Mouse (Mus musculus) G1E-ER4 (cell line): ENCODE results near the gene Atrnl1. TPM values are rescaled to one million over a fixed set of nuclear protein-coding genes. Genes with fewer than 3 reads are reported as not detected.

ENCODE experiments used
- GATA1 ChIP-seq: IDR thresholded peaks from one replicate; pipeline ENCODE4 v1.8.0; 2012; ENCODE audit warnings: low read length, inconsistent platforms
- polyA plus RNA-seq: library from polyadenylated mRNA; stranded (reverse); fragments of >175 nt; gene quantifications from 2 replicates; pipeline ENCODE4 v1.2.3, GENCODE M21; 2012

Gene Atrnl1
- polyA plus RNA-seq, 1 experiment = 0.65 TPM

DNA sequence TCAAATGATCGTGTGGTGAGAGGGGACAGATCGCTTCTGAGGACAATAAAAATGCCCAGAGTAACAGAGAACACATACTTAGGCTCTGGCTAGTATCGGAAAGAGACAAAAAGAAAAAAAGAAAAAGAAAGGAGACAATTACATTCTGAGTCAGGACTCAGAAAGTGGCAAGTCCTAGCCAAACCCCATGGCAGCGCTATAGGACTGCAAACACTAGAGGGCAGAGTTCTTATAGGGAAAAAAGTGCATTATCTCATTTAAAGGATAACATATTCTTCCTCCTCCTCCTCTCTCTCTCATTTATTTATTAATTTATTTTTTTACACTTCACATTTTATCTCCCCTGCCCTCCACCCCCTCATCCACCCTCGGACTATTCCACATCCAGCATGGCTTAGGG is 461.6 kb downstream of the Atrnl1 start:
- no peak for TF ChIP-seq GATA1

DNA sequence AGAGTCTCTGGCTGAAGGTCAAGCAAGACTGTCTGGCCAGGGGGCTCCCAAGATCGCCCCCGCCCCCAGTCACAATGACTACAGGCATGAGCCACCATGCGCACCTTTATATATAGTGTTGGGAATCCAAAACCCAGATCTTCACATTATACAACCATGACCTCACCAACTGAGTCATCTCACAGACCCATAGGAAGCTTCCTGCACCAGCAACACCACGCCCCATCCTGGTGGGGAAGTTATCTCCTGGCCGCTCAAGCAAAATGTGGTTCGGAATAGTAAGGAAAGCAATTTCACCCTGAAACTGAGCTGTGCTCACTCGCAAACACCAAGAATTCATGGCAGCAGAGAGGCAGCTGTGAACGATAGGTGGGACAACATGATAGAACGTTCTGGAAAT is 462.0 kb downstream of the Atrnl1 start:
- no peak for TF ChIP-seq GATA1

DNA sequence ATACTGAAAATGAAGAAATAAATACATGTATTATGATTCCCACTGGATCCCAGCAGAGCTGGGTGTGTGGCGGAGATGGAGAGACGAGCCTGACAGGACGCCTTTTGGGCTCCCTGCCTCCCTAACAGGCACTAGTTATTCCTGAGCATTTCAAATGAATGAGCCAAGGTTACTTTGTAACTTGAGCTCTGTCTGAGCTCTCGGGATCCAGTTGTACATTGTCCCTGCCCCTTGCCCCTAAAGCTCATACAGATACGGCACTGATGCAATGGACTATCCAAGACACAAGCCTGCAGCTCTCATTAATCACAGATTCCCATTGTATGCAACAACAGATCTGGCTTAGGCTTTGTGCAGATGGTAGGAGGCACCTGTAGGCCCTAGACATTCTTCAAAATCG is 464.4 kb downstream of the Atrnl1 start:
- TF ChIP-seq GATA1 = no peak

DNA sequence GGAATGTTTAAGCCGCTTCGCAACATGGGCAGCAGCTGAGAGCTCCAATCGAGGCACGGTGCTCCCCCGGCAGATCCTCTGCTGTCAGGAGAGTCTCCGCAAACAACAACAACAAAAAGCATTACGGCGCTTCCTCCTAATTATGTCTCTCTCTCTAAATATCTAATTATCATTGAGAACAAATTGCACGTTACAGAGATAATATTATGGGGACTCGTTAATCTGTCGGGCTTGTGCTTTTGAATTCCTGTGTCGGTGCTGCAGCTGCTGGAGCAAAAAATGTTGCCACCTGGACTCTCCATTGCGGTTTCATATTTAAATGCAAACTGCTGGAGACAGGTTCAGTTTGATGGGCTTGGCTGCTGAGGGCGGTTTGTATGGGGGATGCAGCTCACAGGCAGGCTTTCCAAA is 466.1 kb downstream of the Atrnl1 start:
- TF ChIP-seq GATA1 = no peak

DNA sequence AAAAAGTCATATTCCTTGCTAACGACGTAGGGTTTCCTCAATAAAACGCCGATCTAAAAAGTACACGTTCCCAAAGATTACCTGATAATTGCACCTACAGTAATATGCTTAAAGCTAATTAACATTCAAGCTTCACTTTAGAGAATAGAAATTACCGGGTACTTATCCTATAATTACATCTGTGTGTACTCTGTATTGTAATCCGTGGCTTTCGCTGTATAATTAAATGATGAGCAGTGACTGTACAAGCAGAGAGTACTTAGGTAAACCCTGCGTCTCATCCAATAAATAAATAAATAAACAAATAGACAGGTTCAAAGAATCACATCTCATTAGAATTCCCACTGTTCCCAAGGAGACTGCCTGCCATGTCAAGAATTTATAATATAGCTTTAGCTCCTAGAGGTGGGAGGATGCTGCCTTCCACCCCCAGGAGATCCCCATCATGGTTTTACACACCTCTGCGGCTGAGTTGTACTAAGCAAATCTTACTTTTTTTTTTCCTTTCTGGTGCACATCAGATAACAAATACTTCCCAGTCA is 466.8 kb downstream of the Atrnl1 start:
- TF ChIP-seq GATA1 = no peak

DNA sequence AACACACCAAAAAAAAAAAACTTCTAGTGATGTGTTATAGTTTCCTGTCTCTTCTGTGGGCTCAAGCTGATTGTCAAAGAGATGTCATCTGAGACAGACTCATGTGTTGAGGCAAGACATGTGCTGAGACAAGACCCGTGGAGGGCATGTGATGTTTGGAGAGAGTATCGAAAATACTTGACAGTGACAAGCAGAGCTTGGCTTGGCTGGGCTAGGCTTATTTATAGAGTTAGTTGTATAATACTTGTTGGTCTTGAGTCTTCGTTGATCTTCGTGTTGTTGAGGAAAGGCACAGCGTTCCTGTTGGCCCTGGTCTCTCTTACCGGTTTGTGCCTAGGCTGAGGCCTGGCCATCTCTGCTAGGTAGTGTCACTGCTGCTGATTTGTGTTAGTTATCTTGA is 469.3 kb downstream of the Atrnl1 start:
- no peak for TF ChIP-seq GATA1

DNA sequence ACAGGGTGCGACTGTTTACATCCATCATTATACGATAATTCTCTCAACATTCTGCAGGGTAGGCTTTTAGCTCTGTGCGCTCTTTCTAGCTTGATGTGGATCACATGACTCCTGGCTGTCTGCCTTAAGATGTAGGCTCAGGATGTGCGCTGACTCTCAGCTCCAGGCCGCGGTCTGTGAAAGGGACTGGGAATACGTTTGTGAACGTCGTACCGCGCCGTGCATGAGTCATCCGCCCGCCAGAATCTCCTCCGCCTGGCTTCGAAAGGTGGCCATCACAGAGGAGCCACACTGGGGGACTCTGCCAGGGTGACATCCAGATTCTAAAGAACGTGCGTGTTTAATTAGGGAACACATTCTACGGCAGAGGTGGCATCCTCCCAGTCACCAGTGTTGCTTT is 471.9 kb downstream of the Atrnl1 start:
- no peak for TF ChIP-seq GATA1

DNA sequence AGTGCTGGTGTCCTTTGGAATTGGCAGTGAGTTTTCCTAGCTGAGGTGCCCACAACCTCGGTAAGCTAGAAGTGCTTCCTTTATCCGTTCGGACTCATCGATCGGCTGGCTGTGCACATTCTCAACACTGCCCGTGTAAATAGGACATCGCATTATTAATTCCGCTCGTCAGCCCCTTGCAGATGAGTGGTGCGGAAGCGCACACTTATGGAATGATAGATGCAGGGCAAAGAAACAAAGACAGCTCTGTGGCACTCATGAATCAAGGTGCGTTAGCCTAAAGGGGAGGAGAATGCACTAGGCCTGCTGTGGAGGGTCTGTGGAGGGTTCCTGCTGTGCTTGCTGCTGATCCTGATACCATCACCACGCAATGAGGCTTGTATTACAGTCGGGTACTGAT is 474.0 kb downstream of the Atrnl1 start:
- TF ChIP-seq GATA1 = no peak

DNA sequence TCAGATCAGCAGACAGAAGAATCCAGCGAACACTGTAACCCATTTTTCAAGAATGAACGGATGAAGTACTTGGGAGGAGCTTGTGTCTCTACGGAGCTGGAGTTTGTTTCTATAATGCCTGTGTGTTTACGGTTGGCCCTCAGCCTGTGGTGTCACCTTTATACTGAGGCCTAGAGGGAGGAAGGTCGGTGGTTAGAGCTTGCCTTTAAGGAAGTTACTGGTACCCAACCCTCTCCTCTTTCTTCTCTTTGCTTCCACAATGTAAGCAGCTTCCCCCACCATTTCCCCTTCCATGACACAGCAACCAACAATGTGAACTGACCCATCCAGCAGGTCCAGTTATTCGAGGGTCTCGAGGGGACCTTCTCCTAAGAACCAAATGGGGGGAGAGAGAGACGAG is 475.9 kb downstream of the Atrnl1 start:
- TF ChIP-seq GATA1 = no peak

DNA sequence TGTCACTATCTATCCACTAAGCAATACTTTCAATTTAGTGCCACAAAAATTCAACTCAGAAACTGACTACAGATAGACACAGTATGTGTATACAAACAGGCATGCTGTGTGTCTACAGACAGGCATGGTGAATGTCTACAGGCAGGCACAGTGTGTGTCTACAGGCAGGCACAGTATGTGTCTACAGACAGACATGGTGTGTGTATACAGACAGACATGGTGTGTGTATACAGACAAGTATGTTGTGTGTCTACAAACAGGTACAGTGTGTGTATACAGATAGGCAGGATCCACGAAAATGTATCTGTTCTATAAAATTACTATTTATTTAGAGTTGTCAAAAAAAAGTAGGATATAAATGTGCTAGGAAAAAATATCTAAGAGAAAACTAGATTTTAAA is 477.1 kb downstream of the Atrnl1 start:
- no peak for TF ChIP-seq GATA1

DNA sequence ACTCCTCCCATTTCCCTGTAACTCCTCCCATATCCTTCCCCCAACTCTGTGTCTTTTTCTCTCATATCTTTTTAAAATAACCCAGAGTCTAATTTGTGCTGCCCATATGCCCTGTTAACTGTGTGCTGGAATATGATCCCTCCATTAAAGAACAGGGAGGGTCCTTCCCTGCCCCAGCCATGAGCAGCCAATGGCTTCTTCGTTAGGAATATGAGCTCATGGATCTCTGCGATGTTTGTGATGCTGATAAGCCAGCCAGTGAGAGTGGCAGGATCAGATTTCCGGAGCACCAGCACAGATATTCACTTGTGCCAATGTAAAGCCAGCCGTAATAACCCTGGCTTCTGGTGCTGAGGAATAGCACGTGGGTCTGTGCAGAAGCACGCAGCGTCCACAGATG is 477.6 kb downstream of the Atrnl1 start:
- TF ChIP-seq GATA1 = no peak

DNA sequence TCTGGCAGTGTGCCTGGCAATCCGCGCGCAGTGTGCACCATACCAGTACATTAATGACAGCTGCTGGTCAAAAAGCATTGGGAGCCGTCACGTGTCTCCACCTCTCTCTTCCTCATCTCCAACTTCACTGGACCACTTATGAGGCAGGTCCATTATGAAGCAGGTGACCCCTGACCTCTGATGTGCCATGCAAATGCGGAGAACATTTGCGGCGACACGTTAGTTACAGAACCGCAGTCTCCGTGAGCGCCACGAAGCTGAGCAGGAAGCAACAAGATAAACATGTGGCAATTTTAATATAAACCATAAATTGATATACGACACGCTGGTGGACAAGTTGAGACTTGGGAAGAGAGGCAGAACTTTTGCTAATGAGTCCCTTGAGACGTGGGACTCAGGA is 481.1 kb downstream of the Atrnl1 start:
- no peak for TF ChIP-seq GATA1

DNA sequence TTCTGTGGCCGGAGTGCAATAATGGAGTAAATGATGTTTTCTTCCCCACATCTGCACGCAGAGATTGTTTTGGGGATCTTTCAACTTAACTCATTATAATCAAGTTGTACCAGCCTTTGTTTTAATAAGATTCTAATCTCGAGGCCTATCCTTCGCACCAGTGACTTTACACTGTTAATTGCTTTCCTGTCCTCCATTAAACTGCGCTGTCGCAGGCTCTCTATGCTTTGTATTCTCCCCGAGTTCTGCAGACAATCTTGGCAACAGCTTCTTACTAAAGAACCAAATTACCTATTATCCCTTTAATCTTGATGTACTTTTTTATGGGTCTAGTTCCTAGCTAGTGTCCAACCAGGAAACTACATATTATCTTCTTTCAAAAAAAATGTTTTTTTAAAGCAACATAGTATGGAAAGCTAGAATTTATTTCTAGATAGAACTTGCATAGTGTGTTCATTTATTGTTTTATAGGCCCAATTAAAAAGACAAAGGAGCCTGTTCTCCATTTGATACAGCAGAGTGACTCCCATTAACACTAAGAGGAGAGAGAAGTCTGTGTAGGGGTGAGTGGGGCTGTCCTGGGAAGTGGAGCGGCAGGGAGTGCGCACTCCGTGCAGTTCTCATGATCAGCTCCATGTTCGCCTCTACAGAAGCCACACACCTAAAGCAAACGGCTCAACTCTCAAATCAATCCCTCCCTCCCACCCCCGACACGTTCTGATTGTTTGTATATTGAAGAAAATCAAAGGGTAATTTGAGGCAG is 484.1 kb downstream of the Atrnl1 start:
- TF ChIP-seq GATA1 = no peak

DNA sequence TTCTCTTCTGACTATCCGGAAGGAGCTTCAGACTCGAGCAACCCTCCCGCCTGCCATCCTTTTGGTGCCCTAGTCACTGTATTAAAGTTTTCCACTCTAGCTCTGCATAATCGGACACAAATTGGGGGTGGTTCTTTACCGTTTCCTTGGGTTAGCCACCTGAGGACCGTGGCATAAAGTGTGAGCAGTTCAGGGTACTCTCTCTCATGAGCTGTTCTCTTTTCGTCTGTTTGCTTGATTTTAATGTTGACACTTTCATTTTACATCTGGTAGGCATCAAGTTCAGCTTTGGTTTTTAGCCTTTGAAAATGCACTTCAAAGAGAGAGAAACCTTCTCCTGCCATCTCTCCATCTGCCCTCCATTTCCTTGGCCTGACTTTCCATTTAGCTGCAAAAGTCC is 484.9 kb downstream of the Atrnl1 start:
- no peak for TF ChIP-seq GATA1

DNA sequence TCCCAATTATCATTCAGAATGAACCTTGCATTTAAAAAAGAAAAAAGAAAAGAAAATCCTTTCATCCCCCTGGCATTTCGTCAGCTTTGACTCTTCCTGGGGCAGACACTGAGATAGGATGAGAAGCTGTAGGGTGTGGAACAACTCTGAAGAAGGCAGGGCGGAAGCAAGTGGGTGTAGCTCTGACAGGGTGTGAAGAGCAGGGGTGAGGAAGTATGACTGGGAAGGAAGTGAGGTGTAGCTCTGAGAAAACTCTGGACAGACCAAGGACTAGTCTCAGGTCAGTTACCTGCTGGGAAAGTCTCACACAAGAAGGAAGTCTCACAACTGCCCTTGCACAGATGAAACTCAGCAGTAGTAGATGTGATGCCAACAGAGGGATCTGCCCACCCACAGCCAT is 486.4 kb downstream of the Atrnl1 start:
- TF ChIP-seq GATA1 = no peak

DNA sequence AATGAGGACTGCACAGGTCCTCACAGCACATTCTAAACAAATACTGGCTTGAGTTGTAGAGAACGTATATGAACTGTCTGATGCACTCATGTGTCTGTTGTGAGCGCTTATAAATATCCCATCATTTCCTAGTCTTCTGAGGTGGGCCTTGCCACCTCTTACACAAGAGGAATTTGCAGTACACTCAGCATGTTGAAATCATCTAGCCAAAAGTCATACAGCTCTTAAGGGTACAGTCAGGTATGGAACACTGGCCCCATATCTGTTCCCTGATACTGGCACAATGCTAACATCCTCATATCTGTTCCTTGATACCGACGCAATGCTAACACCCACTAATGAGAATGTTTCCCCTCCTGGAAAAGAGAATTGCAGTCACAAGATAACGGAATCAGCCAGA is 488.7 kb downstream of the Atrnl1 start:
- TF ChIP-seq GATA1 = no peak

DNA sequence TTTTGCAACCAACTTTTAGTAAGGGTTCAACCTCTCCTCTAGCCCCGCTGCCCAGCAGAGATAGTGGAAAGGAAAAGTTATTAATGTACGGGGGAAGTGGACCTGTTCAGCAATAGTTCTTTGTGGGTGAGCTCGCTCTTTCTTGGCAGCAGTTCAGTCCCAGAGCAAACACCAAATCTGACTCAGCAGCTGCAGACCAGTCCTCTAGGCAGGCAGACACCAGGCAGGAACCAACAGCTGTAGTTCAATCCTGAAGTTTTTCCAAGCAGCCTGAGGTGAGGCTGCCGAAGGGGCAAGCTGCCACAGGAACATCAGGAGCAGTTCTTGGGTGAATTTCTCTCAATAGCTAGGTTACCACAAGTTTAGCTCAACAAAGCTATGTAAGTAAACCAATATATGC is 489.5 kb downstream of the Atrnl1 start:
- no peak for TF ChIP-seq GATA1

DNA sequence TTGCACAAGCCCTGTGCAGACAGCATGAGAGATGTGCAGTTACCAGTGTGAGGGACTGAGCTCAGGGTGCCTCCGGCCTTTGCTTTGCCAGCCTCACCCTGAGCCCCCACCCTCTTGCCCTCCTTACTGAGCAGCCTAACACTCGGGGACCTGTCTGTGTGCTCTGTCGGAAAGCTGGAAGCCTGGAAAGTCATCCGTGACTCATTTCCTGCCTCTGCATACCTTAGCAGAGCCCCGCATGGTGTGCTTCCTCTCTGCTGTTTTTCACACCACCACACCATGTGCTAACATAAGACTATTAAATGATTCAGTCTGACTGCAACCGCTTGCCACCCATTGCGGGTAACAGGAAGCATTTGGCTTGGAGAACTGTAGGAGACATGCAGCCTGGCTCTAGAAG is 493.7 kb downstream of the Atrnl1 start:
- TF ChIP-seq GATA1 = no peak

DNA sequence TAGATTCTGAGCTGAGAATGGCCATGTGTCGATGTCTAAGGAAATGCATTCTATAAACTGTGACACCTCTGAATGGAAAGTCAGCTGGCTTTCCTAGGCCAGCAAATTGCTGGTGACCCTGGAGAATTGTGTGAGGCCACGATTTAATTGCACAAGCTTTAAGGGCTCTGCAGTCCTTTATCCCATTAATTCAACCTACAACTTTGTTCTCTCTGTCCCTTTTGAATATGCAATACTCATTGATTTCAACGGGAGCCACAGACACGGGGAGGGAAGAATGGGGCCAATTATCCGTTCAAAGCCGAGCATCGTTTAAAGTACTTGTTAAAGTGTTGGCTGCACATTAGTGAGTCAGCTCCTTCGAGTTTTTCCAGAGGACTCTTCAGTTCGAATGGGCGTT is 496.8 kb downstream of the Atrnl1 start:
- no peak for TF ChIP-seq GATA1
